Mouse (Mus musculus): ENCODE measurements at regions not wholly inside any gene's neighbourhood (a gene's known extent, or its start where the extent isn't known, plus 50 kb on each side); places are given as distances from the start of the nearest gene placed in this dataset.

GRCm38 (mm10) chr14:101382838-101383237 is 182.7 kb upstream of the Prr30 start:
- 79% methylated on average over 6 of the region's 6 CpGs for WGBS
- DNase-seq (ENCODE audit: low read depth, low spot score), result no peak

GRCm38 (mm10) chr14:101381943-101382342 is 181.8 kb upstream of the Prr30 start:
- DNase-seq (ENCODE audit: low read depth, low spot score), result no peak
- WGBS, result 57% methylated on average over 2 of the region's 2 CpGs

- DNase-seq (ENCODE audit: low read depth, low spot score), result no peak
- WGBS, result 43% methylated on average over 4 of the region's 4 CpGs
Observed at GRCm38 (mm10) chr14:101379663-101380006, 179.5 kb upstream of the Prr30 start.

- DNase-seq (ENCODE audit: low read depth, low spot score), result peak; percentile 13
- WGBS, result 29% methylated on average over 21 of the region's 21 CpGs
Observed at GRCm38 (mm10) chr14:101378965-101379662, 179.0 kb upstream of the Prr30 start.

GRCm38 (mm10) chr14:101378545-101378944 is 178.4 kb upstream of the Prr30 start:
- 88% methylated on average over 8 of the region's 8 CpGs for WGBS
- DNase-seq (ENCODE audit: low read depth, low spot score), result no peak

GRCm38 (mm10) chr14:101376690-101377089 is 176.6 kb upstream of the Prr30 start:
- 72% methylated on average over 1 of the region's 1 CpGs for WGBS
- no peak for DNase-seq (ENCODE audit: low read depth, low spot score)

GRCm38 (mm10) chr14:101375833-101376232 is 175.7 kb upstream of the Prr30 start:
- WGBS, result 78% methylated on average over 6 of the region's 6 CpGs
- no peak for DNase-seq (ENCODE audit: low read depth, low spot score)

- WGBS, result 85% methylated on average over 4 of the region's 4 CpGs
- DNase-seq (ENCODE audit: low read depth, low spot score), result no peak
Observed at GRCm38 (mm10) chr14:101373864-101374263, 173.7 kb upstream of the Prr30 start.

- WGBS, result 65% methylated on average over 2 of the region's 2 CpGs
- DNase-seq (ENCODE audit: low read depth, low spot score), result no peak
Observed at GRCm38 (mm10) chr14:101359860-101360259, 159.7 kb upstream of the Prr30 start.

GRCm38 (mm10) chr14:101353009-101353378 is 152.9 kb upstream of the Prr30 start:
- WGBS, result 69% methylated on average over 3 of the region's 3 CpGs
- no peak for DNase-seq (ENCODE audit: low read depth, low spot score)

- no peak for DNase-seq (ENCODE audit: low read depth, low spot score)
- WGBS, result 46% methylated on average over 6 of the region's 6 CpGs
Observed at GRCm38 (mm10) chr14:101352046-101353008, 152.2 kb upstream of the Prr30 start.

- WGBS, result 87% methylated on average over 1 of the region's 1 CpGs
- no peak for DNase-seq (ENCODE audit: low read depth, low spot score)
Observed at GRCm38 (mm10) chr14:101340331-101340730, 140.2 kb upstream of the Prr30 start.

- DNase-seq (ENCODE audit: low read depth, low spot score), result no peak
- 69% methylated on average over 4 of the region's 4 CpGs for WGBS
Observed at GRCm38 (mm10) chr14:101332015-101332414, 131.9 kb upstream of the Prr30 start.

GRCm38 (mm10) chr14:101327421-101327820 is 127.3 kb upstream of the Prr30 start:
- DNase-seq (ENCODE audit: low read depth, low spot score), result no peak
- 81% methylated on average over 6 of the region's 6 CpGs for WGBS

- no peak for DNase-seq (ENCODE audit: low read depth, low spot score)
- WGBS, result 52% methylated on average over 12 of the region's 12 CpGs
Observed at GRCm38 (mm10) chr14:101326477-101326941, 126.4 kb upstream of the Prr30 start.

- DNase-seq (ENCODE audit: low read depth, low spot score), result no peak
- 86% methylated on average over 6 of the region's 6 CpGs for WGBS
Observed at GRCm38 (mm10) chr14:101323361-101323760, 123.2 kb upstream of the Prr30 start.

- DNase-seq (ENCODE audit: low read depth, low spot score), result no peak
Observed at GRCm38 (mm10) chr14:101307920-101308319, 107.8 kb upstream of the Prr30 start.

- no peak for DNase-seq (ENCODE audit: low read depth, low spot score)
- WGBS, result 57% methylated on average over 4 of the region's 4 CpGs
Observed at GRCm38 (mm10) chr14:101304487-101305032, 104.4 kb upstream of the Prr30 start.

GRCm38 (mm10) chr14:101297841-101298240 is 97.7 kb upstream of the Prr30 start:
- 97% methylated on average over 3 of the region's 3 CpGs for WGBS
- no peak for DNase-seq (ENCODE audit: low read depth, low spot score)

GRCm38 (mm10) chr14:101294693-101295092 is 94.6 kb upstream of the Prr30 start:
- WGBS, result 26% methylated on average over 7 of the region's 7 CpGs
- no peak for DNase-seq (ENCODE audit: low read depth, low spot score)

- no peak for DNase-seq (ENCODE audit: low read depth, low spot score)
- 77% methylated on average over 4 of the region's 4 CpGs for WGBS
Observed at GRCm38 (mm10) chr14:101287755-101288154, 87.6 kb upstream of the Prr30 start.
